Mouse (Mus musculus) testis, postnatal 10 days (tissue): Measurements from ENCODE around the gene Dnm3.

ENCODE experiments used
- DNase-seq: peaks from one replicate; pipeline ENCODE4 v3.0.0; 2021; ENCODE audit warnings: low spot score

The Dnm3 gene

GRCm38 (mm10) chr1:162160718-162161117, 317.1 kb downstream of the Dnm3 start:
- no peak for DNase-seq

GRCm38 (mm10) chr1:162158486-162158885, 319.3 kb downstream of the Dnm3 start:
- no peak for DNase-seq

GRCm38 (mm10) chr1:162157659-162158058, 320.2 kb downstream of the Dnm3 start:
- DNase-seq = no peak

- DNase-seq = no peak
These were observed 321.0 kb downstream of the Dnm3 start for GRCm38 (mm10) chr1:162156873-162157272.

GRCm38 (mm10) chr1:162155546-162155945, 322.3 kb downstream of the Dnm3 start:
- DNase-seq = no peak

GRCm38 (mm10) chr1:162153118-162153517, 324.7 kb downstream of the Dnm3 start:
- DNase-seq = no peak

- no peak for DNase-seq
These were observed 328.1 kb downstream of the Dnm3 start for GRCm38 (mm10) chr1:162149730-162150129.

GRCm38 (mm10) chr1:162147554-162147953, 330.3 kb downstream of the Dnm3 start:
- no peak for DNase-seq

GRCm38 (mm10) chr1:162145748-162146147, 332.1 kb downstream of the Dnm3 start:
- no peak for DNase-seq

GRCm38 (mm10) chr1:162144992-162145391, 332.8 kb downstream of the Dnm3 start:
- DNase-seq = no peak

- DNase-seq = no peak
These were observed 333.6 kb downstream of the Dnm3 start for GRCm38 (mm10) chr1:162143974-162144912.

- no peak for DNase-seq
These were observed 335.5 kb downstream of the Dnm3 start for GRCm38 (mm10) chr1:162142285-162142684.

- no peak for DNase-seq
These were observed 341.5 kb downstream of the Dnm3 start for GRCm38 (mm10) chr1:162136328-162136727.

- no peak for DNase-seq
These were observed 342.2 kb downstream of the Dnm3 start for GRCm38 (mm10) chr1:162135451-162136213.

GRCm38 (mm10) chr1:162134651-162135066, 343.2 kb downstream of the Dnm3 start:
- no peak for DNase-seq

GRCm38 (mm10) chr1:162132908-162133641, 344.8 kb downstream of the Dnm3 start:
- DNase-seq = no peak

GRCm38 (mm10) chr1:162126856-162127792, 350.7 kb downstream of the Dnm3 start:
- no peak for DNase-seq

- DNase-seq = no peak
These were observed 353.4 kb downstream of the Dnm3 start for GRCm38 (mm10) chr1:162124396-162124795.

- no peak for DNase-seq
These were observed 356.2 kb downstream of the Dnm3 start for GRCm38 (mm10) chr1:162121441-162122200.

- DNase-seq = no peak
These were observed 368.4 kb downstream of the Dnm3 start for GRCm38 (mm10) chr1:162109437-162109813.
